Mouse (Mus musculus): ENCODE data around the gene Kif12. TPM values are rescaled to one million over a fixed set of nuclear protein-coding genes. Genes with fewer than 3 reads are reported as not detected.

Gene Kif12
- total and polyA plus RNA-seq, 3 experiments: not detected

GRCm38 (mm10) chr4:63171122-63171521 lies 809 bp downstream of the Kif12 start:
- 44% methylated on average over 24 of the region's 24 CpGs for WGBS
- Histone ChIP-seq H3K4me3 (no peak overlapping the region), H3K79me2 (replicated peaks; ENCODE audit: control insufficient read depth, insufficient read depth, low read length) (no peaks in the 10 kb centered on the region), H3K9ac (ENCODE audit: low read depth, low read length) (no peak overlapping the region), H3K4me1 (ENCODE audit: control insufficient read depth, insufficient read depth, low read length) (no peaks in the 10 kb centered on the region), H3K36me3 (ENCODE audit: control insufficient read depth, insufficient read depth, low read length) (no peaks in the 10 kb centered on the region), H3K27ac (no peak overlapping the region), H3K27me3 (ENCODE audit: control insufficient read depth, insufficient read depth, low read length) (no peaks in the 10 kb centered on the region; the same call in 1 of the 2 replicates)
- intact Hi-C loops (cut with DNase I): no loop called here
- TF ChIP-seq CTCF (IDR thresholded peaks at IDR 0.05) (no peak), POLR2A (IDR thresholded peaks at IDR 0.05; ENCODE audit: insufficient read depth, low read depth, low read length) (no peak), EP300 (IDR thresholded peaks at IDR 0.05; ENCODE audit: insufficient read depth, low read depth, low read length) (no peak)
- no peak for DNase-seq

GRCm38 (mm10) chr4:63170061-63170460 lies 1.9 kb downstream of the Kif12 start:
- intact Hi-C loops (cut with DNase I): no loop called here
- Histone ChIP-seq H3K4me1 (ENCODE audit: control insufficient read depth, insufficient read depth, low read length) (no peaks in the 10 kb centered on the region), H3K27me3 (ENCODE audit: control insufficient read depth, insufficient read depth, low read length) (no peaks in the 10 kb centered on the region; the same call in 1 of the 2 replicates), H3K4me3 (no peak overlapping the region), H3K27ac (no peak overlapping the region), H3K9ac (ENCODE audit: low read depth, low read length) (no peak overlapping the region), H3K79me2 (replicated peaks; ENCODE audit: control insufficient read depth, insufficient read depth, low read length) (no peaks in the 10 kb centered on the region), H3K36me3 (ENCODE audit: control insufficient read depth, insufficient read depth, low read length) (no peaks in the 10 kb centered on the region)
- WGBS: 69% methylated on average over 4 of the region's 4 CpGs
- no peak for TF ChIP-seq POLR2A (IDR thresholded peaks at IDR 0.05; ENCODE audit: insufficient read depth, low read depth, low read length)
- TF ChIP-seq CTCF (IDR thresholded peaks at IDR 0.05): no peak
- no peak for TF ChIP-seq EP300 (IDR thresholded peaks at IDR 0.05; ENCODE audit: insufficient read depth, low read depth, low read length)
- DNase-seq: no peak

GRCm38 (mm10) chr4:63166323-63166722 lies 5.6 kb downstream of the Kif12 start:
- intact Hi-C loops (cut with DNase I): no loop called here
- TF ChIP-seq POLR2A (IDR thresholded peaks at IDR 0.05; ENCODE audit: insufficient read depth, low read depth, low read length) (no peak), EP300 (IDR thresholded peaks at IDR 0.05; ENCODE audit: insufficient read depth, low read depth, low read length) (no peak), CTCF (IDR thresholded peaks at IDR 0.05) (no peak)
- no peak for DNase-seq
- Histone ChIP-seq H3K27me3 (ENCODE audit: control insufficient read depth, insufficient read depth, low read length) (no peaks in the 10 kb centered on the region; the same call in 1 of the 2 replicates), H3K79me2 (replicated peaks; ENCODE audit: control insufficient read depth, insufficient read depth, low read length) (no peaks in the 10 kb centered on the region), H3K36me3 (ENCODE audit: control insufficient read depth, insufficient read depth, low read length) (no peaks in the 10 kb centered on the region), H3K4me3 (no peak overlapping the region), H3K27ac (no peak overlapping the region), H3K4me1 (ENCODE audit: control insufficient read depth, insufficient read depth, low read length) (no peaks in the 10 kb centered on the region), H3K9ac (ENCODE audit: low read depth, low read length) (no peak overlapping the region)
- whole genome bisulfite sequencing: 73% methylated on average over 5 of the region's 5 CpGs

GRCm38 (mm10) chr4:63165636-63166035 lies 6.3 kb downstream of the Kif12 start:
- TF ChIP-seq POLR2A (IDR thresholded peaks at IDR 0.05; ENCODE audit: insufficient read depth, low read depth, low read length) (no peak), CTCF (IDR thresholded peaks at IDR 0.05) (no peak), EP300 (IDR thresholded peaks at IDR 0.05; ENCODE audit: insufficient read depth, low read depth, low read length) (no peak)
- DNase-seq: no peak
- Histone ChIP-seq H3K9ac (ENCODE audit: low read depth, low read length) (no peak overlapping the region), H3K4me1 (ENCODE audit: control insufficient read depth, insufficient read depth, low read length) (no peaks in the 10 kb centered on the region), H3K36me3 (ENCODE audit: control insufficient read depth, insufficient read depth, low read length) (no peaks in the 10 kb centered on the region), H3K27me3 (ENCODE audit: control insufficient read depth, insufficient read depth, low read length) (no peaks in the 10 kb centered on the region; the same call in 1 of the 2 replicates), H3K4me3 (no peak overlapping the region), H3K27ac (no peak overlapping the region), H3K79me2 (replicated peaks; ENCODE audit: control insufficient read depth, insufficient read depth, low read length) (no peaks in the 10 kb centered on the region)
- intact Hi-C loops (cut with DNase I): no loop called here
- WGBS: 84% methylated on average over 4 of the region's 4 CpGs

GRCm38 (mm10) chr4:63158961-63159592 lies 12.9 kb downstream of the Kif12 start:
- no peaks in the 10 kb centered on the region for H3K27me3 ChIP-seq (ENCODE audit: control insufficient read depth, insufficient read depth, low read length)
- H3K36me3 ChIP-seq (ENCODE audit: control insufficient read depth, insufficient read depth, low read length): no peaks in the 10 kb centered on the region
- no peak overlapping the region for H3K9ac ChIP-seq (ENCODE audit: low read depth, low read length)
- peak; percentile 71 to 79 for DNase-seq
- intact Hi-C loops (cut with DNase I): loop anchor here (2.0 kb wide), 1 partner anchor 160 kb away; no protein-coding TSS in a partner anchor
- no peaks in the 10 kb centered on the region for H3K79me2 ChIP-seq (replicated peaks; ENCODE audit: control insufficient read depth, insufficient read depth, low read length)
- H3K27ac ChIP-seq: no peak overlapping the region
- 12% methylated on average over 5 of the region's 5 CpGs for WGBS
- TF ChIP-seq POLR2A (IDR thresholded peaks at IDR 0.05; ENCODE audit: insufficient read depth, low read depth, low read length): no peak
- TF ChIP-seq CTCF (IDR thresholded peaks at IDR 0.05): peak; percentile 91
- peak; percentile 70; the same call in 1 of the 2 replicates for TF ChIP-seq EP300 (IDR thresholded peaks at IDR 0.05; ENCODE audit: insufficient read depth, low read depth, low read length)
- H3K4me3 ChIP-seq: no peak overlapping the region
- H3K4me1 ChIP-seq (ENCODE audit: control insufficient read depth, insufficient read depth, low read length): no peaks in the 10 kb centered on the region

- intact Hi-C loops (cut with DNase I): loop anchor here (2.0 kb wide), 1 partner anchor 161 kb away; no protein-coding TSS in a partner anchor
- Histone ChIP-seq H3K4me3 (no peak overlapping the region), H3K27me3 (ENCODE audit: control insufficient read depth, insufficient read depth, low read length) (no peaks in the 10 kb centered on the region), H3K9ac (ENCODE audit: low read depth, low read length) (no peak overlapping the region), H3K4me1 (ENCODE audit: control insufficient read depth, insufficient read depth, low read length) (no peaks in the 10 kb centered on the region), H3K79me2 (replicated peaks; ENCODE audit: control insufficient read depth, insufficient read depth, low read length) (no peaks in the 10 kb centered on the region), H3K27ac (no peak overlapping the region), H3K36me3 (ENCODE audit: control insufficient read depth, insufficient read depth, low read length) (no peaks in the 10 kb centered on the region)
- TF ChIP-seq EP300 (IDR thresholded peaks at IDR 0.05; ENCODE audit: insufficient read depth, low read depth, low read length): no peak
- no peak for TF ChIP-seq POLR2A (IDR thresholded peaks at IDR 0.05; ENCODE audit: insufficient read depth, low read depth, low read length)
- no peak for TF ChIP-seq CTCF (IDR thresholded peaks at IDR 0.05)
- DNase-seq: no peak
- 91% methylated on average over 7 of the region's 7 CpGs for WGBS
Observed at GRCm38 (mm10) chr4:63158192-63158591, 13.7 kb downstream of the Kif12 start.
